Mouse (Mus musculus) liver, embryonic 15.5 days (tissue): ENCODE measurements around the gene Tmem104. TPM values are rescaled to one million over a fixed set of nuclear protein-coding genes. Genes with fewer than 3 reads are reported as not detected.
A peak's percentile ranks its signal among the peaks of the same experiment; 100 is the strongest.

Source experiments
- ATAC-seq: fragments of 200-750 bp; cut with Nextera tagmentation; 2 replicates; pipeline ENCODE4 v1.8.0; 2017; ENCODE audit warnings: moderate number of reproducible peaks, mild to moderate bottlenecking, moderate library complexity; ENCODE audit not compliant: insufficient read depth
- H3K27ac ChIP-seq: fragments of 300-500 bp; sonication (generic); replicated peaks from 2 replicates; pipeline ENCODE4 v1.5.1; 2015; ENCODE audit warnings: mild to moderate bottlenecking, inconsistent platforms
- H3K27me3 ChIP-seq: fragments of 300-500 bp; sonication (generic); 2 replicates; pipeline ENCODE4 v1.6.1; 2015; ENCODE audit warnings: mild to moderate bottlenecking, inconsistent platforms
- H3K36me3 ChIP-seq: fragments of 300-500 bp; sonication (generic); replicated peaks from 2 replicates; pipeline ENCODE4 v1.6.1; 2015; ENCODE audit warnings: moderate library complexity, mild to moderate bottlenecking, inconsistent platforms
- H3K4me1 ChIP-seq: fragments of 300-500 bp; sonication (generic); replicated peaks from 2 replicates; pipeline ENCODE4 v1.6.1; 2015; ENCODE audit warnings: inconsistent platforms
- H3K4me2 ChIP-seq: fragments of 300-500 bp; sonication (generic); 2 replicates; pipeline ENCODE4 v1.6.1; 2015; ENCODE audit warnings: moderate library complexity, mild to moderate bottlenecking, inconsistent platforms
- H3K4me3 ChIP-seq: fragments of 300-500 bp; sonication (generic); replicated peaks from 2 replicates; pipeline ENCODE4 v1.5.1; 2015; ENCODE audit warnings: mild to moderate bottlenecking, inconsistent platforms
- H3K9ac ChIP-seq: fragments of 300-500 bp; sonication (generic); 2 replicates; pipeline ENCODE4 v1.6.1; 2015; ENCODE audit warnings: moderate library complexity, mild to moderate bottlenecking, inconsistent platforms
- H3K9me3 ChIP-seq: fragments of 300-500 bp; sonication (generic); replicated peaks from 2 replicates; pipeline ENCODE4 v1.6.1; 2016; ENCODE audit warnings: inconsistent platforms
- WGBS: fragments of 180-500 bp; shearing (Covaris S2); methylation state at CpG from one replicate; pipeline ENCODE4 v1.1.7; 2015; ENCODE audit warnings: mixed read lengths; ENCODE audit not compliant: insufficient replicate concordance; 5-methylcytosine and 5-hydroxymethylcytosine counted together
- polyA plus RNA-seq: library from polyadenylated mRNA; unstranded; fragments of >200 nt; fragmentation: Nextera tagmentation; extraction: Ambion mirVana; gene quantifications from 2 replicates; pipeline ENCODE4 v1.2.1, GENCODE M21; 2015

Tmem104 gene
- polyA plus RNA-seq, 1 experiment from 2014 or later, result 6.0 TPM

- no peak overlapping the region for H3K9ac ChIP-seq
- H3K36me3 ChIP-seq, result no peaks in the 10 kb centered on the region
- H3K4me3 ChIP-seq, result no peak overlapping the region
- H3K27ac ChIP-seq, result no peak overlapping the region
- no peaks in the 10 kb centered on the region for H3K9me3 ChIP-seq
- peaks cover 37% of the 10 kb centered on the region for H3K27me3 ChIP-seq
- ATAC-seq, result no peak
- H3K4me1 ChIP-seq, result peaks cover 70% of the 10 kb centered on the region
- H3K4me2 ChIP-seq, result no peak overlapping the region
- 58% methylated on average over 11 of the region's 11 CpGs for WGBS
These were observed 27.1 kb upstream of the Tmem104 start for GRCm38 (mm10) chr11:115160016-115160797.

DNA sequence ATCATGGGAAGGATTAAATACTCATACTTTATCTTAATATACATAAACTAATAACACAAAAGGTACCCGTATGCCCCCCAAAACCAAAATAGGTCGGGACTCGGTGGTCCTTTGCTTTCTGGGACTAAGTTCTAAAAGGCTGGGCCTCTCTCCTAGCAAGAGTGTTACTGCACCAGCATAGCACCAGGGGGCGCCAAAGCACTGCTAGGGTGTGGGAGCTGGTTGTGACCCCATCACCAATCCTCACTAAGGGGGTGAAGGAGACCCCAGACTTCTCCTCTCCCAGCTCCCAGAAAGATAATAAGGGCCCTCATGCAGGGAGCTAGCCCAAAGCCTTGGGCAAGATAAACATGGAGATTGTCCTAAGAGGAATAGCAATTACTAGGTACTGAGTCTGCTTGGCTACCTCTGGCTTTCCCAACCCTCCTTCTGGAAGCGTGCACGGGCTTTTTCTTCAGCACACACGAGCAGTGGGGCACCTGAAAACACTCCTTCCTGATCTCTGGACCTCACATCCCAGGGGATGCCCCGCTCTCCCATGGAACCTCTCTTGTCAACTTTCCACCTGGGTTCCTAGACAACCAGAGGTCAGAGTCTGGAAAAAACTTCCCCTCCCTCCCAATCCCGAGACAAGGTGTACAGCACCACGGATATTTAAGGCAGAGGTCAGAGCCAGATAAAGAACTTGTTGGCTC is 26.3 kb upstream of the Tmem104 start:
- Histone ChIP-seq H3K9ac (no peak overlapping the region), H3K4me1 (peaks cover 75% of the 10 kb centered on the region), H3K27me3 (peaks cover 35% of the 10 kb centered on the region), H3K9me3 (no peaks in the 10 kb centered on the region), H3K36me3 (no peaks in the 10 kb centered on the region), H3K4me3 (no peak overlapping the region), H3K27ac (peak overlapping the region; percentile 79), H3K4me2 (peak overlapping the region; percentile 94)
- ATAC-seq, result no peak
- 22% methylated on average over 10 of the region's 10 CpGs for WGBS

GRCm38 (mm10) chr11:115161578-115162204 is 25.6 kb upstream of the Tmem104 start:
- no peak for ATAC-seq
- peak overlapping the region; percentile 94 for H3K4me2 ChIP-seq
- 14% methylated on average over 9 of the region's 9 CpGs for WGBS
- no peaks in the 10 kb centered on the region for H3K36me3 ChIP-seq
- H3K4me3 ChIP-seq, result no peak overlapping the region
- no peaks in the 10 kb centered on the region for H3K9me3 ChIP-seq
- H3K27ac ChIP-seq, result peak overlapping the region; percentile 79
- H3K27me3 ChIP-seq, result peaks cover 31% of the 10 kb centered on the region
- peaks cover 75% of the 10 kb centered on the region for H3K4me1 ChIP-seq
- H3K9ac ChIP-seq, result no peak overlapping the region

DNA sequence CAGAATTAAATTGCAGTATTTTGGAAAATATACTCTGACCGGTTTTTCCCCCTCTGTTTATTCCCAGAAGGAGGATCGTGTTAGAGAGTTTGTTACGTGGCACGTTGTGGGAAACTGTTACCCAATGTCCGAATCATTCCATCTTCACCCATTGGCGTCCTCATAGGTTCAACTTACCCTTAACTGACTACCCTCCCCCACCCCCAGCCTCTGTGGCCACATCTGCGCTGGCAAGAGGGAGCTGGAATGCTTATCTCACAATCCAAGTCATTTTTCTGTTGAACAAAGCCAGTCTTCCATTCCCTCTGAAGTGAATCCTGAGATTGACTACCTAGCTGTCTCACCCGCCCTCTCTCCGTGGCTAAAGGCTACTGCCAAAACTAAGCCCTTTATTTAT is 25.1 kb upstream of the Tmem104 start:
- no peak for ATAC-seq
- Histone ChIP-seq H3K9ac (peak overlapping the region; percentile 40), H3K9me3 (no peaks in the 10 kb centered on the region), H3K27ac (peak overlapping the region; percentile 79), H3K4me2 (peak overlapping the region; percentile 94), H3K36me3 (no peaks in the 10 kb centered on the region), H3K4me1 (peaks cover 76% of the 10 kb centered on the region), H3K27me3 (peaks cover 26% of the 10 kb centered on the region), H3K4me3 (peak overlapping the region; percentile 77)
- WGBS, result 18% methylated on average over 9 of the region's 9 CpGs

DNA sequence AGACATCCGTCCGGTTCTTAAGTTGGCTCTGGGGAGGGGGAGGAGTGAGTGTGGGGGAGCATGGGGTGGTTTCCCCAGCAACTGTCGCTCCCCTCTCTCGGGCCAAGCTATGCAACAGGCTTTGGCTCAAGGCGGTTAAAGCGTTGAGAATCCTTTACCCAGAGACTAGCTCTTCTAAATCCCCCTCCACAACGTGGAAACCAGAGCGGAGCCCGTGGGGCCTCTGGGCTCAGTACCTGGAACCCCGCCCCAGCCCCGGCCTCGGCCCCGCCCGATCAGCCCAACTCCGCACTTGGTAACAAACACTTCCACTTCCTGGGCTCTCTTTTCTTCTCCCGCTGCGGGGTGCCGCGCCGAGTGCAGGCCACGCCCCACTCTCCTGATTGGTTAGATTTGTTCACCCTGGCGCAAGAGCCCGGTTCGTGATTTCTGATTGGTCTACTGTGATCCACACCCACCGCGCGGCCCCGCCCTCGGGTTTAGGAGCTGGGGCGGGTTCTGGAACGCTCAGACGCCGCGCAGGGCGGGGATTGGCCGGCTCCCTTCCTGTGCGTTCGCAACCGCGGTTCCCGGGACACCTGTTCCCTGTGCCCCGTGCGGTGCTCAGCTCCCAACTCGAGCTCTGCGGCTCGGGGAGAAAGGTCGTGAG is 24.3 kb upstream of the Tmem104 start, which contains the start of gene Slc9a3r1:
TSS of gene Slc9a3r1 (plus strand) at position 510 of the 649 bp plus-strand sequence.
- Histone ChIP-seq H3K4me1 (peaks cover 76% of the 10 kb centered on the region), H3K9me3 (no peaks in the 10 kb centered on the region), H3K4me2 (peak within 1 kb of the TSS; percentile 94), H3K27ac (peak within 1 kb of the TSS; percentile 79), H3K27me3 (peaks cover 26% of the 10 kb centered on the region), H3K36me3 (peaks cover 3% of the 10 kb centered on the region; the same call in 1 of the 2 replicates), H3K4me3 (peak within 1 kb of the TSS; percentile 77), H3K9ac (peak within 1 kb of the TSS; percentile 74)
- under 1% methylated on average over 47 of the region's 47 CpGs for WGBS
- peak; percentile 92 for ATAC-seq

DNA sequence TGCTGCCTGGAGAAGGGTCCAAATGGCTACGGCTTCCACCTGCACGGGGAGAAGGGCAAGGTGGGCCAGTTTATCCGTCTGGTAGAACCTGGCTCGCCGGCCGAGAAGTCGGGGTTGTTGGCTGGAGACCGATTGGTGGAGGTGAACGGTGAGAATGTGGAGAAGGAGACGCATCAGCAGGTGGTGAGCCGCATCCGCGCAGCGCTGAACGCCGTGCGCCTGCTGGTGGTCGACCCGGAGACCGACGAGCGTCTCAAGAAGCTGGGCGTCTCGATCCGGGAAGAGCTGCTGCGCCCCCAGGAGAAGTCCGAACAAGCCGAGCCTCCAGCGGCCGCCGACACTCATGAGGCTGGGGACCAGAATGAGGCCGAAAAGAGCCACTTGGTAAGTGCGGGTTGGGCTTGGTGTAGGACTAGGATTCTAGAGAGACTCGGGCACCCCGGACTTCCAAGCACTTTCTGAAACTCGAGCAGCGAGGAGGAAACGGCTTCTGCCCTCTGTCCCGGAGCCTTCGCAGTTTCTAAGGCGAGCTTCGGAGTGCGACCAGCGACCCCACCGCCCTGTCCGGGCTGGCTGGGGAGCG is 23.6 kb upstream of the Tmem104 start:
- ATAC-seq, result peak; percentile 8; the same call in 1 of the 2 replicates
- peak overlapping the region; percentile 77 for H3K4me3 ChIP-seq
- H3K9ac ChIP-seq, result peak overlapping the region; percentile 74
- peaks cover 6% of the 10 kb centered on the region; the same call in 1 of the 2 replicates for H3K36me3 ChIP-seq
- peaks cover 76% of the 10 kb centered on the region for H3K4me1 ChIP-seq
- H3K9me3 ChIP-seq, result no peaks in the 10 kb centered on the region
- H3K27ac ChIP-seq, result peak overlapping the region; percentile 70
- under 1% methylated on average over 47 of the region's 47 CpGs for WGBS
- H3K4me2 ChIP-seq, result peak overlapping the region; percentile 94
- peaks cover 26% of the 10 kb centered on the region for H3K27me3 ChIP-seq

- H3K27ac ChIP-seq, result peak overlapping the region; percentile 70; the same call in 1 of the 2 replicates
- no peak for ATAC-seq
These were observed 22.8 kb upstream of the Tmem104 start for GRCm38 (mm10) chr11:115164341-115164975.

GRCm38 (mm10) chr11:115164976-115165374 is 22.3 kb upstream of the Tmem104 start:
- H3K27me3 ChIP-seq, result peaks cover 26% of the 10 kb centered on the region
- ATAC-seq, result no peak

More at GRCm38 (mm10) chr11:115164341-115164975, 22.8 kb upstream of the Tmem104 start:
- peak overlapping the region; percentile 74 for H3K9ac ChIP-seq
- no peaks in the 10 kb centered on the region for H3K9me3 ChIP-seq
- WGBS, result 1% methylated on average over 14 of the region's 14 CpGs
- H3K4me3 ChIP-seq, result peak overlapping the region; percentile 77
- H3K4me2 ChIP-seq, result peak overlapping the region; percentile 94
- peaks cover 26% of the 10 kb centered on the region for H3K27me3 ChIP-seq
- H3K36me3 ChIP-seq, result peaks cover 6% of the 10 kb centered on the region; the same call in 1 of the 2 replicates
- H3K4me1 ChIP-seq, result peaks cover 81% of the 10 kb centered on the region

DNA sequence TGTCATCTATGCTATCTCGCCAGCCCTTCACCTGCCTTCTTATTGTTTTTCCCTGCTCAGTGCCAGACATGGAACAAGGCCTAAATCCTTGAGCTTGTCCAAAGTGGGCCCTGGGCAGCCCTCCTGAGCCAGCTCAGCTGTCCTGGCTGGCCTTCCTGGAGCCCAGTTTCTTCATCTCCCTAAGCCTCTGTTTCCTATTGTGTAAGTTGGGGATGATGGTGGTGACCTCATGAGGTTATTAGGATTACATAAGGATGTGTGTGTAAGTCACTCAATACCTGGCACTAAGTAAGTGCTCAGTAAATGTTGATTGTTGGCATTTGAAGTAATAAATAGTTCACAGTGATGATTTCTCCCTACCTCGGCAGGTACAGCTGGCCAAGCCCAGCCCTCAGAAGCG is 20.5 kb upstream of the Tmem104 start:
- Histone ChIP-seq H3K9me3 (no peaks in the 10 kb centered on the region), H3K4me3 (no peak overlapping the region), H3K4me1 (peaks cover 74% of the 10 kb centered on the region), H3K27ac (no peak overlapping the region), H3K9ac (no peak overlapping the region), H3K27me3 (peaks cover 24% of the 10 kb centered on the region), H3K36me3 (peaks cover 6% of the 10 kb centered on the region; the same call in 1 of the 2 replicates), H3K4me2 (peak overlapping the region; percentile 94; the same call in 1 of the 2 replicates)
- 71% methylated on average over 3 of the region's 3 CpGs for WGBS
- no peak for ATAC-seq

More at GRCm38 (mm10) chr11:115164976-115165374, 22.3 kb upstream of the Tmem104 start:
- WGBS, result 8% methylated on average over 9 of the region's 9 CpGs
- Histone ChIP-seq H3K4me3 (peak overlapping the region; percentile 77), H3K9ac (peak overlapping the region; percentile 74; the same call in 1 of the 2 replicates), H3K9me3 (no peaks in the 10 kb centered on the region), H3K4me2 (peak overlapping the region; percentile 94), H3K4me1 (peaks cover 78% of the 10 kb centered on the region), H3K27ac (peak overlapping the region; percentile 70; the same call in 1 of the 2 replicates), H3K36me3 (peaks cover 6% of the 10 kb centered on the region; the same call in 1 of the 2 replicates)
